Comparison of ENCODE assay signal across 26 mouse cellular contexts in genomic region chr8:102096726-102097125, GRCm38 (mm10).
"Had no signal": no experiment of that assay in that cellular context is flagged by ENCODE, and none has a peak within 500 bp of the region (broad histone marks: within the 10 kb centered on the region; RNA-seq: fewer than 3 reads in every experiment).

No protein-coding gene starts in this region.

- H3K4me2 ChIP-seq: heart, embryonic 11.5 days; heart, embryonic 13.5 days; heart, embryonic 15.5 days; hindbrain, embryonic 13.5 days; hindbrain, embryonic 15.5 days; kidney, embryonic 15.5 days; limb, embryonic 13.5 days; limb, embryonic 15.5 days; liver, embryonic 12.5 days had no signal

- H3K27ac ChIP-seq: heart, adult 2 months; heart, embryonic 13.5 days; heart, embryonic 15.5 days; hindbrain, embryonic 13.5 days; hindbrain, embryonic 15.5 days; hindbrain, postnatal 0 days; kidney, embryonic 15.5 days; kidney, postnatal 0 days; limb, embryonic 13.5 days; limb, embryonic 15.5 days; liver, embryonic 12.5 days had no signal

- H3K36me3 ChIP-seq: heart, embryonic 13.5 days; heart, embryonic 15.5 days; hindbrain, embryonic 13.5 days; hindbrain, embryonic 15.5 days; kidney, embryonic 15.5 days; limb, embryonic 13.5 days; limb, embryonic 15.5 days; liver, embryonic 12.5 days had no signal

- DNase-seq: gastrocnemius, postnatal 14 days; gastrocnemius, postnatal 36 days; heart, adult 11 months; heart, adult 2 months; heart, postnatal 14 days; heart, postnatal 36 days; kidney, adult 11 months; kidney, adult 2 months; kidney, adult 9 months; kidney, postnatal 14 days; kidney, postnatal 36 days; layer of hippocampus, adult 9-11 months; layer of hippocampus, postnatal 36 days; left cerebral cortex, postnatal 4 days had no signal

- H3K27me3 ChIP-seq: heart, embryonic 13.5 days; heart, embryonic 15.5 days; hindbrain, embryonic 13.5 days; hindbrain, embryonic 15.5 days; kidney, embryonic 15.5 days; limb, embryonic 13.5 days; limb, embryonic 15.5 days; liver, embryonic 12.5 days had no signal

- H3K4me1 ChIP-seq: heart, embryonic 13.5 days; heart, embryonic 15.5 days; hindbrain, embryonic 13.5 days; hindbrain, embryonic 15.5 days; kidney, embryonic 15.5 days; limb, embryonic 13.5 days; limb, embryonic 15.5 days; liver, embryonic 12.5 days had no signal

- H3K4me3 ChIP-seq: heart, adult 2 months; heart, embryonic 13.5 days; heart, embryonic 15.5 days; hindbrain, embryonic 13.5 days; hindbrain, embryonic 15.5 days; kidney, embryonic 15.5 days; limb, embryonic 13.5 days; limb, embryonic 15.5 days; liver, embryonic 12.5 days had no signal

- ATAC-seq: hindbrain, postnatal 0 days; intestine, embryonic 16.5 days; liver, embryonic 12.5 days had no signal

- H3K9ac ChIP-seq: heart, embryonic 13.5 days; heart, embryonic 15.5 days; hindbrain, embryonic 13.5 days; hindbrain, embryonic 15.5 days; kidney, embryonic 15.5 days; limb, embryonic 13.5 days; limb, embryonic 15.5 days; liver, embryonic 12.5 days had no signal

- H3K9me3 ChIP-seq: heart, embryonic 13.5 days; heart, embryonic 15.5 days; hindbrain, embryonic 13.5 days; hindbrain, embryonic 15.5 days; kidney, embryonic 15.5 days; limb, embryonic 13.5 days; limb, embryonic 15.5 days; liver, embryonic 12.5 days had no signal
